Mouse (Mus musculus): ENCODE results near the gene Gm609. TPM values are rescaled to one million over a fixed set of nuclear protein-coding genes. Genes with fewer than 3 reads are reported as not detected.
"Not testable (repeated sequence)": the region's sequence is repeated elsewhere in the genome, so short reads cannot be mapped to it uniquely, and the experiment has no call there.

Gene Gm609
- total RNA-seq (2014; fragmentation: Nextera tagmentation) (not detected in 2 replicates), total RNA-seq (2017) (0.12 and 0.22 TPM in 2 replicates), polyA plus RNA-seq (2012) (not detected in 2 replicates)

DNA sequence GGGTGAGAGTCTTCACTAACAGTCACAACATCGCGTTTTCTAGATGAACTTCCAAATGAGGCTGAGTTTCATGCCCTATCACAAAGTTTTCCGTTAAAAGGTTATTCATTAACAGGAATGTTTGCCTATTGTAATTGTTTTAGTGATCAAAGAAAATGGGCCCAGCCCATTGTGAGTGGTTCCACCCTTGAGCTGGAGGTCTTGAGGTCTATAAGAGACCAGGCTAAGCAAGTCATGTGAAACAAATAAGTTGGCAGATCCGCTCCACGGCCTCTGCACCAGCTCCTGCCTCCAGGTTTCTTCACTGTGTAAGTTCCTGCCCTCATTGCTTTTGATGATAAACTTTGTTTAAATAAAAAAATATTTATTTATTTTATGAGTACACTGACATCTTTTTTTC is at the start of gene Gm609:
Gene Gm609, minus strand, starts transcription at position 43 of the 400 bp plus-strand sequence.
- TF ChIP-seq GATA2 (IDR thresholded peaks at IDR 0.05; ENCODE audit: borderline replicate concordance, low read depth, low read length) (no peak), POLR2AphosphoS5 (IDR thresholded peaks at IDR 0.05; ENCODE audit: insufficient replicate concordance, low read depth, low read length) (no peak)

DNA sequence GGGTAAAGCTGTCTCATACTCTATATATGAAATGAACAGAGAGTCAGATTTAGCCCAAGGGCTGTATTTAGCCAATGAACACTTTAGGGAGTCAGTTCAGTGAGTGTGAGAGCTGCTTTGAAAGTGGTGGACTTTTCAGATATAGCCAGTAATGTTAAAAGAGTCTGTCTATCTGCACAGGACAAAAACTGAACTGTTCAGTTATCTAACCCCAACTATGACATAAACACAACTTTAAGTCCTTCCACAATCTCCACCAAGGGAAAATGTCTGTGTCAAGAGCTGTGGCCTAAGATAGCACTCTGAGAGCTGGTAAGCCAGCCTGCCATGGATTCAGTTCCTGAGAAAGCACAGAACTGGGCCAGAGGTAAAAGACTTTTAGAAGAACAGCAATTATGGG is 49.3 kb upstream of the Gm609 start:
- no peaks in the 10 kb centered on the region for H3K4me1 ChIP-seq (ENCODE audit: insufficient read depth, low read depth, low read length)
- no peaks in the 10 kb centered on the region for H3K36me3 ChIP-seq (replicated peaks)
- no peak for DNase-seq (ENCODE audit: low spot score)
- H3K4me3 ChIP-seq (ENCODE audit: low read depth, low read length): no peak overlapping the region
- TF ChIP-seq TAL1 (conservative IDR thresholded peaks at IDR 0.05; ENCODE audit: low read depth, low read length) (no peak), POLR2AphosphoS5 (IDR thresholded peaks at IDR 0.05; ENCODE audit: insufficient replicate concordance, low read depth, low read length) (no peak), CTCF (IDR thresholded peaks at IDR 0.05; ENCODE audit: low read depth, low read length) (no peak), GATA1 (IDR thresholded peaks at IDR 0.05; ENCODE audit: borderline replicate concordance, low read length) (no peak), GATA2 (IDR thresholded peaks at IDR 0.05; ENCODE audit: borderline replicate concordance, low read depth, low read length) (no peak)
- no peak for ATAC-seq (ENCODE audit: extremely low read depth, insufficient number of reproducible peaks, low FRiP score, poor library complexity, severe bottlenecking)
- no peaks in the 10 kb centered on the region for H3K27me3 ChIP-seq (ENCODE audit: insufficient read depth, low read length)
- no peaks in the 10 kb centered on the region for H3K9me3 ChIP-seq (replicated peaks)

More for the DNA sequence above, at the start of gene Gm609:
- Histone ChIP-seq H3K27me3 (ENCODE audit: insufficient read depth, low read length) (no peaks in the 10 kb centered on the region), H3K4me1 (ENCODE audit: insufficient read depth, low read depth, low read length) (no peaks in the 10 kb centered on the region), H3K4me3 (ENCODE audit: low read depth, low read length) (no peak within 1 kb of the TSS), H3K36me3 (replicated peaks) (no peaks in the 10 kb centered on the region), H3K9me3 (replicated peaks) (no peaks in the 10 kb centered on the region)
- ATAC-seq (ENCODE audit: extremely low read depth, insufficient number of reproducible peaks, low FRiP score, poor library complexity, severe bottlenecking) (no peak), DNase-seq (ENCODE audit: low spot score) (no peak)

DNA sequence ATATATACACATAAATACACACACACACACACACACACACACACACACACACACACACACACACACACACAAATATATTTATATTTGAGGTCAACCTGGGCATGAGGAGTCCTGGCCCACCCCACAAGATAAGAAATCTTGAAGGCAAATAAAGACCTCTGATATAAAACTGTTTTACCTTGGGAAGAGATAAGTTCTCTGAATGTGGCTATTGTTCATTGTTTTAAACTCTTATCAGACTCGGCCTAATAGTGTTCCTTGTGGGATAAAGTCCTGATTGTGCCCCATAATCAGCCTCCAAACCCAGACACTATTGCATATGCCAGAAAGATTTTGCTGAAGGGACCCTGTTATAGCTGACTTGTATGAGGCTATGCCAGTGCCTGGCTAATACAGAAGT is 45.6 kb upstream of the Gm609 start:
- H3K9me3 ChIP-seq (replicated peaks); H3K36me3 ChIP-seq (replicated peaks); ATAC-seq (ENCODE audit: extremely low read depth, insufficient number of reproducible peaks, low FRiP score, poor library complexity, severe bottlenecking); H3K4me1 ChIP-seq (ENCODE audit: insufficient read depth, low read depth, low read length); H3K4me3 ChIP-seq (ENCODE audit: low read depth, low read length); DNase-seq (ENCODE audit: low spot score); H3K27me3 ChIP-seq (ENCODE audit: insufficient read depth, low read length): not testable (repeated sequence)

DNA sequence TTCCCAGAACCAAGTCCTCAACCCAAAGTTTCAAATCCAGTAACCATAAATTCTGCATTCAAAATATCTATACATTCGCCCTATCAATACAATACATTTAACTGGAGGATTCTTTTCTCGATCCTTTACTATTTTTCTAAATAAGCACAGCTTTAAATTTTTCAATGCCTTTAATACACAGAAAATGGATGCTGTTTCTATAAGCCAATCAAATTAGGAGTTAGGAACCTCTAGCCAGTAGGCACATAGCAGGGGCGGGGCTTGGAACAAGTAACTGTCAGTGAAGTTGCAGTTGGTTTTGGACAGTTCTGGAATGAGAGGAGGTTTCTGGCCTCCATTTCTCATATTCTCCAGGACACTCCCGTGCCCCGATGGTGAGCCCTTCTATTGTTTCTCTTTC is 42.2 kb upstream of the Gm609 start, which contains the start of gene Slc9c1:
Gene Slc9c1, plus strand, starts transcription at position 301 of the 400 bp plus-strand sequence.
- no peak for DNase-seq (ENCODE audit: low spot score)
- Histone ChIP-seq H3K36me3 (replicated peaks) (no peaks in the 10 kb centered on the region), H3K4me1 (ENCODE audit: insufficient read depth, low read depth, low read length) (no peaks in the 10 kb centered on the region), H3K9me3 (replicated peaks) (no peaks in the 10 kb centered on the region), H3K4me3 (ENCODE audit: low read depth, low read length) (no peak within 1 kb of the TSS), H3K27me3 (ENCODE audit: insufficient read depth, low read length) (no peaks in the 10 kb centered on the region; the same call in 1 of the 2 replicates)
- ATAC-seq (ENCODE audit: extremely low read depth, insufficient number of reproducible peaks, low FRiP score, poor library complexity, severe bottlenecking): no peak
- TF ChIP-seq POLR2AphosphoS5 (IDR thresholded peaks at IDR 0.05; ENCODE audit: insufficient replicate concordance, low read depth, low read length): no peak
- TF ChIP-seq GATA1 (IDR thresholded peaks at IDR 0.05; ENCODE audit: borderline replicate concordance, low read length): no peak
- no peak for TF ChIP-seq CTCF (IDR thresholded peaks at IDR 0.05; ENCODE audit: low read depth, low read length)
- no peak for TF ChIP-seq GATA2 (IDR thresholded peaks at IDR 0.05; ENCODE audit: borderline replicate concordance, low read depth, low read length)
- no peak for TF ChIP-seq TAL1 (conservative IDR thresholded peaks at IDR 0.05; ENCODE audit: low read depth, low read length)

DNA sequence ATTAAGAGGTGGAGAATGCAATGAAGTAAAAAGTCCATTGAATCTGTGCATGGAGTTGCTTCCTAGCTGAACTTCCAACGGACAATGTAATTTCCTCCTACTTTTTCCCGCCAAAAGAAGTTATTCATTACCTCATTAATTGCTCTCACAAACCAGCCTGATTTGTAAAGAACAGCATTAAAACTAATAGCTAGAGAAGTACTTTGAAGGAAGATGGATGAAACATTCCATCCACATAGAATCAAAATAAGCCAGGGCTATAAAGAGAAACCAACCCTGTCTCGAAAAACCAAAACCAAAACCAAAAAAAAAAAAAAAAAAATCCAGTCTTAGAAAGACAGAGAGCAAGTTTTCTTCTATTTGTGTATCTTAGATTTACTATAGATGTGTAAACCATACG is 39.2 kb upstream of the Gm609 start, which contains the start of gene Gm17783:
Gene Gm17783, minus strand, starts transcription at position 101 of the 400 bp plus-strand sequence.
- H3K27me3 ChIP-seq (ENCODE audit: insufficient read depth, low read length): no peaks in the 10 kb centered on the region; the same call in 1 of the 2 replicates
- ATAC-seq (ENCODE audit: extremely low read depth, insufficient number of reproducible peaks, low FRiP score, poor library complexity, severe bottlenecking) (no peak), DNase-seq (ENCODE audit: low spot score) (no peak)
- no peaks in the 10 kb centered on the region for H3K36me3 ChIP-seq (replicated peaks)
- TF ChIP-seq POLR2AphosphoS5 (IDR thresholded peaks at IDR 0.05; ENCODE audit: insufficient replicate concordance, low read depth, low read length) (no peak), CTCF (IDR thresholded peaks at IDR 0.05; ENCODE audit: low read depth, low read length) (no peak), GATA2 (IDR thresholded peaks at IDR 0.05; ENCODE audit: borderline replicate concordance, low read depth, low read length) (no peak), GATA1 (IDR thresholded peaks at IDR 0.05; ENCODE audit: borderline replicate concordance, low read length) (no peak), TAL1 (conservative IDR thresholded peaks at IDR 0.05; ENCODE audit: low read depth, low read length) (no peak)
- no peaks in the 10 kb centered on the region for H3K4me1 ChIP-seq (ENCODE audit: insufficient read depth, low read depth, low read length)
- no peaks in the 10 kb centered on the region for H3K9me3 ChIP-seq (replicated peaks)
- no peak within 1 kb of the TSS for H3K4me3 ChIP-seq (ENCODE audit: low read depth, low read length)

DNA sequence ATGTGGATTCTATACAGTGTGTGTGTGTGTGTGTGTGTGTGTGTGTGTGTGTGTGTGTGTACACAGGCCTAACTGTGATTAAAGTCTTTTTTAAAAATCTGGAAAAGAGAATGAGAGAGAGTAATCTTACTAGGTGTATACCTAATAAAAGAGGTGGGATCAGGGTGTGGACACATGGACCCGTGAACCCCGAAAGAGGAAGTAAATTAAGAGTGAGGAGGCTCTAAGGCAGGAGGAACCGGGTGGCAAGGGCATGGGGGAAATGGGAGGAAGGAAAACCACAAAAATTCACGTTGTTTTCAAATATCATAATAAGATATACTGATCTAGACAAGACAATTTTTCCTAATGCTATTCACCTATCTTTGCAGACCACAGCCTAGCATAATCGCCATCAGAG is 32.8 kb upstream of the Gm609 start:
- Histone ChIP-seq H3K36me3 (replicated peaks) (no peaks in the 10 kb centered on the region), H3K4me3 (ENCODE audit: low read depth, low read length) (no peak overlapping the region), H3K9me3 (replicated peaks) (no peaks in the 10 kb centered on the region), H3K27me3 (ENCODE audit: insufficient read depth, low read length) (no peaks in the 10 kb centered on the region), H3K4me1 (ENCODE audit: insufficient read depth, low read depth, low read length) (no peaks in the 10 kb centered on the region)
- ATAC-seq (ENCODE audit: extremely low read depth, insufficient number of reproducible peaks, low FRiP score, poor library complexity, severe bottlenecking) (no peak), DNase-seq (ENCODE audit: low spot score) (no peak)
- TF ChIP-seq TAL1 (conservative IDR thresholded peaks at IDR 0.05; ENCODE audit: low read depth, low read length): no peak
- no peak for TF ChIP-seq GATA2 (IDR thresholded peaks at IDR 0.05; ENCODE audit: borderline replicate concordance, low read depth, low read length)
- TF ChIP-seq GATA1 (IDR thresholded peaks at IDR 0.05; ENCODE audit: borderline replicate concordance, low read length): no peak
- TF ChIP-seq POLR2AphosphoS5 (IDR thresholded peaks at IDR 0.05; ENCODE audit: insufficient replicate concordance, low read depth, low read length): no peak
- TF ChIP-seq CTCF (IDR thresholded peaks at IDR 0.05; ENCODE audit: low read depth, low read length): no peak

DNA sequence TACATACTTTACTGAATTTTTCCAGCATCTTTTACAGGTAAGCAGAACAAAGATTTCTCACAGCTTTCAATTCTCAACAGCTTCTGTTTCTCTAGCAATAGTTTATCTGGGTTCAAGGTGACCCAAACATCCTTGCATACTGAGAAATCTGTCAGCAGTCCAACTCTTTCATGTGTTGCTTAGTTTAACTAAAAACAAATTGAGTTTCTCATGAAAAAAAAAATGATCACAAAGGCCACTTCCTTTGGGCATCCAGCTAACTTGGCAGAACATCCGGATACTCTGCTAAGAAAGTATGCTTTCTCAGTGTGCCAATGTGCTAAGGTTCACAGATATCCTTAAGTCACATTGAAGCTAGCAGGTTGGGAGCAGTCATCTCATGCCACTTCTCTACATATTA is 2.6 kb upstream of the Gm609 start:
- Histone ChIP-seq H3K36me3 (replicated peaks) (no peaks in the 10 kb centered on the region), H3K4me3 (ENCODE audit: low read depth, low read length) (no peak overlapping the region), H3K4me1 (ENCODE audit: insufficient read depth, low read depth, low read length) (no peaks in the 10 kb centered on the region), H3K9me3 (replicated peaks) (no peaks in the 10 kb centered on the region), H3K27me3 (ENCODE audit: insufficient read depth, low read length) (no peaks in the 10 kb centered on the region)
- no peak for DNase-seq (ENCODE audit: low spot score)
- no peak for TF ChIP-seq CTCF (IDR thresholded peaks at IDR 0.05; ENCODE audit: low read depth, low read length)
- TF ChIP-seq GATA1 (IDR thresholded peaks at IDR 0.05; ENCODE audit: borderline replicate concordance, low read length): no peak
- no peak for TF ChIP-seq POLR2AphosphoS5 (IDR thresholded peaks at IDR 0.05; ENCODE audit: insufficient replicate concordance, low read depth, low read length)
- TF ChIP-seq TAL1 (conservative IDR thresholded peaks at IDR 0.05; ENCODE audit: low read depth, low read length): no peak
- ATAC-seq (ENCODE audit: extremely low read depth, insufficient number of reproducible peaks, low FRiP score, poor library complexity, severe bottlenecking): no peak
